Mouse (Mus musculus) cortical plate, adult 2 months (tissue): ENCODE data around the gene Rbm20. TPM values are rescaled to one million over a fixed set of nuclear protein-coding genes. Genes with fewer than 3 reads are reported as not detected.

Source experiments
- H3K27ac ChIP-seq: fragments of 200-500 bp; 2 replicates; pipeline ENCODE4 v1.5.1; 2012; ENCODE audit warnings: low read length, control low read depth, inconsistent platforms; ENCODE audit not compliant: insufficient read depth
- H3K4me1 ChIP-seq: fragments of 200-500 bp; 2 replicates; pipeline ENCODE4 v1.6.1; 2011; ENCODE audit warnings: low read length; ENCODE audit not compliant: control insufficient read depth, insufficient read depth
- H3K4me3 ChIP-seq: fragments of 200-500 bp; 2 replicates; pipeline ENCODE4 v1.5.1; 2011; ENCODE audit warnings: mild to moderate bottlenecking, low read length, control low read depth; ENCODE audit not compliant: insufficient read depth
- CTCF ChIP-seq: fragments of 200-500 bp; IDR thresholded peaks from 2 replicates; pipeline ENCODE4 v1.5.1; 2011; ENCODE audit warnings: mild to moderate bottlenecking, control low read depth, low read length; ENCODE audit not compliant: insufficient read depth; ENCODE audit errors: extremely low read depth
- POLR2A ChIP-seq: fragments of 200-500 bp; IDR thresholded peaks from 2 replicates; pipeline ENCODE4 v1.6.1; 2011; ENCODE audit warnings: mild to moderate bottlenecking, low read length, control low read depth; ENCODE audit not compliant: insufficient read depth; ENCODE audit errors: extremely low read depth
- polyA plus RNA-seq: library from polyadenylated mRNA; depleted of rRNA; stranded (reverse); fragments of >200 nt; gene quantifications from 2 replicates; pipeline ENCODE4 v1.2.3, GENCODE M21; 2012

The Rbm20 gene
- polyA plus RNA-seq, 1 experiment: 2.8 TPM

GRCm38 (mm10) chr19:53898498-53898897, 221.4 kb downstream of the Rbm20 start:
- Histone ChIP-seq H3K27ac (0 out of 2 replicates have a peak overlapping the region, but pooled peaks have one; percentile 43), H3K4me1 (peaks cover 8% of the 10 kb centered on the region), H3K4me3 (no peak overlapping the region)
- TF ChIP-seq POLR2A (no peak), CTCF (no peak)

DNA sequence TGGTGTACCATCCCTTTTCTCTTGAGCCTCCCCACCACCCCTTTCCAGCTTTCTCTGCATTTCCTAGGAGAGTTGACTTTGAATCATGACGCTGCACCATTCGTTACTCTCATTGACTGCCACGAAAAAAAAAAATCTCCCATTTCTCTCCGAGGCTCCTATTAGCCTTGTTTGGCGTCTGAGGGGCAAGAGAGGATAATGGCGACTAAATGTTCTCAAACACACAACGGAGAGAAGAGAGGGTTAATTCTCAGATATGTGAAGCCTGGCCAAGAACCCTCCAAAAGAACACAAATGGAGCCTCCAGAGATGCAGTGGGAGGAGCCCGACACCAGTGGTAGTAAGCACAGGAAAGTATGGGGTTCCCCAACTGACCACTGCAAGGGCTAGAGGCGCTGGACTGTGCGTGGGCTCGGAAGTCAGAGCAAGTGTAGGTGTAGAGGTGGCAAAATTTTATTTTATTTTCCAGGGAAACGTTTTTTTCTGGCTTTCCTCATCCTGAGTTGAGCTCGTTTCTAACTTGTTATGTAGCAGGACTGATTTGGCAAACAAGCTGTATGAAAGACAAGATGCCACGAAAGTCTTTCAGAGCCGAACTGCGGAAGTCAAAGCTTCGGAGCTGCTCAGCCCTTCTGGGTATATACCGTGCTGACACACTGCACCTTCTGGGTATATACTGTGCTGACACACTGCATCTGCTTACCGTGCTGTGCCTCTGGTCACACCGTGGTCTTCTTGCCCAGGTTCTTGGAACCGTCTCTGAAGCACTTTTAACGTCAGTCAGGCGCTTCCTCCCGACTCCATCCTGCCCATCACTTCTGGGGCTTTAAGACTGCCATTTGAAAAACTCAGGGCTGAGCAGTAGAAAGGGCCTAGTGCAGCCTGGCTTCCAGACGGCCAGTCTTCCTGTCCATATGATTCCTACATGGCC, 222.1 kb downstream of the Rbm20 start:
- no peak for TF ChIP-seq POLR2A
- TF ChIP-seq CTCF: no peak
- Histone ChIP-seq H3K4me1 (peaks cover 7% of the 10 kb centered on the region), H3K27ac (no peak overlapping the region), H3K4me3 (no peak overlapping the region)

- no peak for TF ChIP-seq POLR2A
- TF ChIP-seq CTCF: no peak
- H3K27ac ChIP-seq: no peak overlapping the region
- no peak overlapping the region for H3K4me3 ChIP-seq
Observed at GRCm38 (mm10) chr19:53899941-53900610, 223.0 kb downstream of the Rbm20 start.

GRCm38 (mm10) chr19:53901931-53902738, 225.0 kb downstream of the Rbm20 start:
- H3K4me1 ChIP-seq: peaks cover 15% of the 10 kb centered on the region
- H3K27ac ChIP-seq: peak overlapping the region; percentile 94
- peak overlapping the region; percentile 83 for H3K4me3 ChIP-seq
- TF ChIP-seq CTCF: no peak

More at GRCm38 (mm10) chr19:53899941-53900610, 223.0 kb downstream of the Rbm20 start:
- H3K4me1 ChIP-seq: peaks cover 7% of the 10 kb centered on the region

GRCm38 (mm10) chr19:53902739-53903487, 225.8 kb downstream of the Rbm20 start:
- peak; percentile 87 for TF ChIP-seq POLR2A
- no peak for TF ChIP-seq CTCF
- Histone ChIP-seq H3K27ac (peak overlapping the region; percentile 97), H3K4me1 (peaks cover 15% of the 10 kb centered on the region), H3K4me3 (peak overlapping the region; percentile 83)

- Histone ChIP-seq H3K4me1 (peaks cover 18% of the 10 kb centered on the region), H3K4me3 (peak overlapping the region; percentile 83), H3K27ac (peak overlapping the region; percentile 97)
- TF ChIP-seq POLR2A (0 out of 2 replicates have a peak, but pooled peaks have one; percentile 11), CTCF (no peak)
Observed at GRCm38 (mm10) chr19:53903507-53904321, 226.6 kb downstream of the Rbm20 start.

GRCm38 (mm10) chr19:53904833-53905480, 227.9 kb downstream of the Rbm20 start:
- no peak for TF ChIP-seq POLR2A
- TF ChIP-seq CTCF: no peak
- peak overlapping the region; percentile 83; the same call in 1 of the 2 replicates for H3K4me3 ChIP-seq
- H3K4me1 ChIP-seq: peaks cover 16% of the 10 kb centered on the region
- H3K27ac ChIP-seq: no peak overlapping the region
